Comparison of ENCODE assay signal across 31 mouse cellular contexts in the genomic region with DNA sequence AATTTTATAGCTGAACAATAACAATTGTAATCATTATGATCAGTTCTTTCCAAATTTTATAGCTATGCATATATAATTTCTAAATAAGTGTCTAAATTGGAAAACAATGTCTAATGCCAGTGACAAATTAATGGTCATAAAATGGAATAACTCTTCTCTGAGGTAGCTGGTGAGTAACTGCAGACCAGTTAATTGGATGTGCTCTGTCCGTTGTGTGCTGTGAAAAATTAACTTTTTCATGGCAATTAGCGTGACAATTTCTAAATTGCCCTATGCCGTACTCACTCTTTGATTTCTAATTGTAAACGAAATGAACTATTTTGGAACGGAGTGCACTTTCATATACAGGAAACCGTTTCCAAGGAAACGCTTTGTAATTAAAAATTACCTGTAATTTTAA.
"Had no signal": no experiment of that assay in that cellular context is flagged by ENCODE, and none has a peak within 500 bp of the region (broad histone marks: within the 10 kb centered on the region; RNA-seq: fewer than 3 reads in every experiment).

No protein-coding gene starts in this region.

- H3K9ac ChIP-seq: heart, embryonic 12.5 days; heart, embryonic 13.5 days; heart, embryonic 15.5 days; hindbrain, embryonic 12.5 days; hindbrain, embryonic 13.5 days; hindbrain, embryonic 14.5 days; hindbrain, embryonic 15.5 days; kidney, embryonic 15.5 days had no signal

- H3K27me3 ChIP-seq: heart, embryonic 12.5 days; heart, embryonic 13.5 days; heart, embryonic 15.5 days; hindbrain, embryonic 12.5 days; hindbrain, embryonic 13.5 days; hindbrain, embryonic 15.5 days; kidney, embryonic 15.5 days had no signal

- H3K4me2 ChIP-seq: heart, embryonic 11.5 days; heart, embryonic 12.5 days; heart, embryonic 13.5 days; heart, embryonic 15.5 days; hindbrain, embryonic 12.5 days; hindbrain, embryonic 13.5 days; hindbrain, embryonic 14.5 days; hindbrain, embryonic 15.5 days; kidney, embryonic 15.5 days had no signal

- H3K27ac ChIP-seq: heart, embryonic 10.5 days; heart, embryonic 13.5 days; heart, embryonic 15.5 days; hindbrain, embryonic 10.5 days; hindbrain, embryonic 12.5 days; hindbrain, embryonic 13.5 days; hindbrain, embryonic 15.5 days; hindbrain, postnatal 0 days; kidney, embryonic 15.5 days; kidney, postnatal 0 days; layer of hippocampus, adult 2 months; left cerebral cortex, adult 2 months had no signal

- H3K36me3 ChIP-seq: heart, embryonic 10.5 days; heart, embryonic 12.5 days; heart, embryonic 13.5 days; heart, embryonic 15.5 days; hindbrain, embryonic 10.5 days; hindbrain, embryonic 12.5 days; hindbrain, embryonic 13.5 days; hindbrain, embryonic 15.5 days; kidney, embryonic 15.5 days had no signal

- H3K4me3 ChIP-seq: heart, embryonic 10.5 days; heart, embryonic 12.5 days; heart, embryonic 13.5 days; heart, embryonic 15.5 days; hindbrain, embryonic 10.5 days; hindbrain, embryonic 12.5 days; hindbrain, embryonic 13.5 days; hindbrain, embryonic 15.5 days; kidney, embryonic 15.5 days; layer of hippocampus, adult 2 months; left cerebral cortex, adult 2 months had no signal

- ATAC-seq: inflammation-experienced regulatory T-cells, adult 6 months had no signal

- DNase-seq: heart, postnatal 10 days; heart, postnatal 14 days; heart, postnatal 36 days; heart, postnatal 4 days; kidney, adult 11 months; kidney, adult 18-20 months; kidney, adult 2 months; kidney, adult 8-10 months; kidney, adult 9 months; kidney, postnatal 10 days; kidney, postnatal 14 days; kidney, postnatal 25 days; kidney, postnatal 36 days; kidney, postnatal 4 days; layer of hippocampus, adult 9-11 months had no signal

- H3K9me3 ChIP-seq: heart, embryonic 10.5 days; heart, embryonic 12.5 days; heart, embryonic 13.5 days; heart, embryonic 15.5 days; hindbrain, embryonic 10.5 days; hindbrain, embryonic 12.5 days; hindbrain, embryonic 13.5 days; hindbrain, embryonic 15.5 days; kidney, embryonic 15.5 days had no signal

- H3K4me1 ChIP-seq: heart, embryonic 10.5 days; heart, embryonic 12.5 days; heart, embryonic 13.5 days; heart, embryonic 15.5 days; hindbrain, embryonic 10.5 days; hindbrain, embryonic 12.5 days; hindbrain, embryonic 15.5 days; kidney, embryonic 15.5 days had no signal
